11 mouse cellular contexts compared by ENCODE assay signal in the genomic region with DNA sequence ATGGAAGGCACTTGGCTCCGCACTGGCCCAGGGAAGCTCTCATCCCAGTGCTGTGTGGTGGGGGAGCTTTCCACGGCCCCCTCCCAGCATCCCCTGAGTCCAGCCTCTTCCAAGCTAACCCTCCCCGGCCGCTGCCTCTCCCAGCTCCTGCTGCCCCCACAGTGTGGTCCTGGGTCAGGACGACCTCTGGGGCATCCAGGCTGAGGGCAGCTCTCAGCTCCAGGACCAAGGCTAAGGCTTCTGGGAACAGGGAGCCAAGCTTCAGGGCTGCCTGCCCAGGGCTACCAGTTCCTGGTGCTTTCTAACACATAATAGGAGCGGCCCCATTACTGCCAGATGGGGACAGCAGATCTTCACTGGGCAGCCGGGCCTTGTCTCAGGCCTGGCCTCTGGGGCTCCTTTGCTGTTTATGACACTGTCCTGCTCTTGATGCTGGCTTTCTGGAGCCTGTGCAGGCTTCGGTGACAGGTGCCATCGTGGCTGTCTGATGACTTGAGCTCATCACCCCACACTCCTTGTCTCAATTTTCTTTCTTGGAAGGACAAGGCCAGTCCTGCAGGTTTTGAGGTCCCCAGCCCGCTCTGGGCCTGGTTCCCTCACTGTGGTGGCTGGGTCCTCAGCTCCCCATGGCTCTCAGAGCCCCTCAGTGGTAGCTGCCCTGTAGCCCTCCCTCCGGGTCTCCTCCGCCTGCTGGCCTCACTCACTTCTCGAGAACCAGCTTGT.
DNase-seq lines count a peak whose midpoint lies in the region; ATAC-seq and TF ChIP-seq lines count a peak whose summit lies in the region.
"Had no signal": no experiment of that assay in that cellular context is flagged by ENCODE, and none has a peak within 500 bp of the region (broad histone marks: within the 10 kb centered on the region; RNA-seq: fewer than 3 reads in every experiment).

No protein-coding gene starts in this region.

- TF ChIP-seq EP300 in heart, postnatal 0 days (IDR thresholded peaks at IDR 0.05; ENCODE audit: low read depth), result no peak

- no peaks in the 10 kb centered on the region for H3K9me3 ChIP-seq in heart, postnatal 0 days (replicated peaks; ENCODE audit: control insufficient read depth, low read length)
- H3K9me3 ChIP-seq in megakaryocyte, embryonic 14.5 days, result no peaks in the 10 kb centered on the region
- H3K9me3 ChIP-seq in embryonic facial prominence, embryonic 13.5 days, result no peaks in the 10 kb centered on the region
- H3K9me3 ChIP-seq in stomach, embryonic 15.5 days, result no peaks in the 10 kb centered on the region
- H3K9me3 ChIP-seq: embryonic facial prominence, embryonic 12.5 days; hindbrain, embryonic 12.5 days had no signal

- no peak overlapping the region for H3K9ac ChIP-seq in heart, postnatal 0 days (replicated peaks; ENCODE audit: low read depth, low read length)
- H3K9ac ChIP-seq in embryonic facial prominence, embryonic 13.5 days, result 0 out of 2 replicates have a peak overlapping the region, but pooled peaks have one; percentile 21
- H3K9ac ChIP-seq in stomach, embryonic 15.5 days, result no peak overlapping the region
- H3K9ac ChIP-seq: embryonic facial prominence, embryonic 12.5 days; hindbrain, embryonic 12.5 days; liver, embryonic 14.5 days had no signal

- 73% methylated on average over 13 of the region's 13 CpGs for WGBS in heart, postnatal 0 days
- whole genome bisulfite sequencing in embryonic facial prominence, embryonic 13.5 days, result 73% methylated on average over 13 of the region's 13 CpGs
- WGBS in stomach, embryonic 15.5 days, result 77% methylated on average over 13 of the region's 13 CpGs

- no peak for TF ChIP-seq CTCF in heart, postnatal 0 days (IDR thresholded peaks at IDR 0.05; ENCODE audit: low read depth)

- H3K4me1 ChIP-seq in heart, postnatal 0 days (ENCODE audit: control insufficient read depth, insufficient read depth), result peaks cover 20% of the 10 kb centered on the region
- peaks cover 100% of the 10 kb centered on the region for H3K4me1 ChIP-seq in megakaryocyte, embryonic 14.5 days
- peaks cover 39% of the 10 kb centered on the region for H3K4me1 ChIP-seq in embryonic facial prominence, embryonic 13.5 days
- H3K4me1 ChIP-seq in stomach, embryonic 15.5 days, result peaks cover 18% of the 10 kb centered on the region

- DNase-seq in heart, postnatal 0 days (ENCODE audit: low spot score), result no peak
- DNase-seq in heart, adult 8-10 months (ENCODE audit: low spot score), result no peak
- DNase-seq in thymus, postnatal 10 days (ENCODE audit: low spot score in 2 of 2), result no peak
- DNase-seq: cerebellum, adult 11 months had no signal

- H3K4me3 ChIP-seq in heart, postnatal 0 days (ENCODE audit: low read depth, low read length), result no peak overlapping the region
- peak overlapping the region; percentile 28 for H3K4me3 ChIP-seq in megakaryocyte, embryonic 14.5 days (replicated peaks)
- H3K4me3 ChIP-seq in embryonic facial prominence, embryonic 13.5 days, result no peak overlapping the region
- no peak overlapping the region for H3K4me3 ChIP-seq in stomach, embryonic 15.5 days (replicated peaks)
- H3K4me3 ChIP-seq: embryonic facial prominence, embryonic 12.5 days; hindbrain, embryonic 12.5 days had no signal

- no peak overlapping the region for H3K4me2 ChIP-seq in heart, postnatal 0 days (ENCODE audit: low read depth, low read length)
- no peak overlapping the region for H3K4me2 ChIP-seq in embryonic facial prominence, embryonic 13.5 days
- H3K4me2 ChIP-seq in stomach, embryonic 15.5 days, result no peak overlapping the region
- H3K4me2 ChIP-seq: embryonic facial prominence, embryonic 12.5 days; hindbrain, embryonic 12.5 days had no signal

- H3K36me3 ChIP-seq in heart, postnatal 0 days (replicated peaks; ENCODE audit: control insufficient read depth, insufficient read depth, low read length), result no peaks in the 10 kb centered on the region
- peaks cover 3% of the 10 kb centered on the region for H3K36me3 ChIP-seq in megakaryocyte, embryonic 14.5 days (replicated peaks; ENCODE audit: low read length)
- no peaks in the 10 kb centered on the region for H3K36me3 ChIP-seq in embryonic facial prominence, embryonic 13.5 days
- no peaks in the 10 kb centered on the region for H3K36me3 ChIP-seq in stomach, embryonic 15.5 days
- H3K36me3 ChIP-seq: embryonic facial prominence, embryonic 12.5 days; hindbrain, embryonic 12.5 days had no signal

- ATAC-seq in heart, postnatal 0 days (ENCODE audit: insufficient read depth, low read depth), result no peak
- no peak for ATAC-seq in megakaryocyte, adult 5-6 weeks (ENCODE audit: poor library complexity, severe bottlenecking)
- no peak for ATAC-seq in embryonic facial prominence, embryonic 13.5 days (ENCODE audit: insufficient number of reproducible peaks, insufficient read depth, low FRiP score, low TSS enrichment, low read depth)
- no peak for ATAC-seq in stomach, embryonic 15.5 days (ENCODE audit: insufficient read depth, low FRiP score, low read depth)

- H3K27ac ChIP-seq in heart, postnatal 0 days (ENCODE audit: low read depth), result 0 out of 2 replicates have a peak overlapping the region, but pooled peaks have one; percentile 26
- H3K27ac ChIP-seq in embryonic facial prominence, embryonic 13.5 days, result peak overlapping the region; percentile 68; the same call in 1 of the 2 replicates
- H3K27ac ChIP-seq in stomach, embryonic 15.5 days, result 0 out of 2 replicates have a peak overlapping the region, but pooled peaks have one; percentile 5
- H3K27ac ChIP-seq: embryonic facial prominence, embryonic 12.5 days; hindbrain, embryonic 12.5 days; liver, embryonic 14.5 days had no signal

- H3K27me3 ChIP-seq in heart, postnatal 0 days (ENCODE audit: control insufficient read depth, insufficient read depth, low read length), result no peaks in the 10 kb centered on the region
- no peaks in the 10 kb centered on the region for H3K27me3 ChIP-seq in megakaryocyte, embryonic 14.5 days (replicated peaks)
- no peaks in the 10 kb centered on the region for H3K27me3 ChIP-seq in embryonic facial prominence, embryonic 13.5 days
- no peaks in the 10 kb centered on the region for H3K27me3 ChIP-seq in stomach, embryonic 15.5 days (replicated peaks)
- H3K27me3 ChIP-seq: embryonic facial prominence, embryonic 12.5 days; hindbrain, embryonic 12.5 days had no signal

Comparison
In these comparisons a context has a peak if more than half of its experiments do, and no peak if none do; other contexts are left out.
1. H3K27ac ChIP-seq: peak in every context shown above with its lines; median percentile 68 in embryonic facial prominence, embryonic 13.5 days; 26 in heart, postnatal 0 days; 5 in stomach, embryonic 15.5 days.